Mouse (Mus musculus) lung, postnatal 25 days (tissue): ENCODE results near the gene Rmnd5b.
"Not testable (repeated sequence)": the region's sequence is repeated elsewhere in the genome, so short reads cannot be mapped to it uniquely, and the experiment has no call there.

Source experiments
- DNase-seq: peaks from one replicate; pipeline ENCODE4 v3.0.0; 2022; ENCODE audit warnings: low spot score

The Rmnd5b gene

DNA sequence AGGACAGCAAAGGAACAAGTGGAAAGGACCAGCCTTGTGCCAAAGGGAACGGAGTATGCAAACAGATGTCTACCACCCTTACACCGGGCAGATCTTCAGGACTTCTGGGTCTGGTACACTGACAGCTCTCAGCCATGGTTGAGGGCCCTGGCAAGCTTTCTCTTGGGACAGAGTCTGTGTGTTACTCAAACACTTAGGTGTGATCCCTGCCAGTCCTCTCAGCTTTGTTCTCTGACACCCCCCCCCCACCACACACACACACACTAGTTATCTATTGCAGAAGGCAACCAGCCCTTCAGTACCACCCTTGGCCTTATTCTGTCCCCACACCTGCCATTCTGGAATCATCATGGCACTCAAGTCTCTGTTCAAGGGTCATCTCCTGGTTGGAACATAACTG lies 13.9 kb downstream of the Rmnd5b start:
- no peak for DNase-seq

DNA sequence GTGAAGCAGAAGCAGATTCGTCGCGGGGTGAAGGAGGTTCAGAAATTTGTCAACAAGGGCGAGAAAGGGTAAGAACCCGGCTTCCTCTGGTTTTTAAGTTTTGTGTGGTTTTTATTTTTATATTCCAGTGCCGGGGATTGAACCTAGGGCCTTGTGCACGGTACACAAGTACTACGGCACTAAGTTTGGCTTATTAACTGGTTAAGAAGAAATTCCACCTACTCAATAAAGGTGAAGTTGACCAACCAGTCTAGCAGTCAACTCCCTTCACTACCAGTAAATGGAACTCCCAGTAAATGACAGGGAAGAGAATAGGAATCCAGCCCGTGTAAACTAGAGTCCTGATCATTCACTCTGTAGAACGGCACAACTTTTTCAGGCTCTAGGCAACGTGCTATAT lies 15.6 kb downstream of the Rmnd5b start:
- DNase-seq = no peak

DNA sequence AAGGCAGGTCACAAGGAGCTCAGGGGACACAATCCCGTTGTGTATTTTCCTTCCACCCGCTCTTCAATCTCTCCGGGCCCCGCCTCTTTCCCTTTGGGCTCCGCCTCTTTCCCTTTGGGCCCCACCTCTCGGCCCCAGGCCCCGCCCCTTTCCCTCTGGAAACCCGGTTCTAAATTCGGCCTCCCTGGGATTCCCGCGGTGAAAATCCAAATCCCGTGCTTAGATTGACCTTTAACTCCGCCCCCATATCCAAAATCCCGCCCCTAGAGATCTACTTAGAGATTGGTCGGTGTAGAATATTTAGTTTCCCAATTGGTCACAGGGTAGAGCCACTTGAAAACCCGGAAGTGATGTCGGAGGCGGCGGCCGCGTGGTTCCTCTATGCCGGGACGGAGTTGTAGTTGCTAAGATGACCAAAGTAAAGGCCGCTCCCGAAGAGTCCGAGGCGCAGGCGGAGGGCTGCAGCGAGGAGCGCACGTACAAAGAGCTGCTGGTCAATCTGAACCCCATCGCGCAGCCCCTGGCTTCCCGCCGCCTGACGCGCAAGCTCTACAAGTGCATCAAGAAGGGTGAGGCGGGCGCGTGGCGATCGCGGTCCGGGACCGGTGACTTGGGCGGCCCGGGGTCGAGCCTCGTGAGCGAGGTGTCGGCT lies 16.2 kb downstream of the Rmnd5b start, which contains the start of gene Nhp2:
TSS of gene Nhp2 (plus strand) at position 327 of the 652 bp plus-strand sequence.
- DNase-seq = peak; percentile 98

DNA sequence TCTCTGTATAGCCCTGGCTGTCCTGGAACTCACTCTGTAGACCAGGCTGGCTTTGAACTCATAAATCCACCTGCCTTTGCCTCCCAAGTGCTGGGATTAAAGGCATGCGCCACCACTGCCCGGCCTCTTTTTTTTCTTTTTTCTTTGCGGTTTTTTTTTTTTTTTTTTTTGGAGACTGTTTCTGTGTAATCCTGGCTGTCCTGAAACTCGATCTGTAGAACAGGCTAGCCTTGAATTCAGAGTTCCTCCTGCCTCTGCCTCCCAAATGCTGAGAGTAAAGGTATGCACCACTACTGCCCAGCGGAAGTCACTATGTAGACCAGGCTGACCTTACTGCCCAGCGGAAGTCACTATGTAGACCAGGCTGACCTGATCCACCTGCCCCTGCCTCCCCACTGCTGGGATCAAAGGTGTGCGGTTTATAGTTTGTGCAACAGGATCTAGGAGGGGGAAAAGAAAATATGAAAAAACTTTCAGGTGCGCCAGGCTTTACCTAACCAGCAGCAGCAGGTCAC lies 16.7 kb downstream of the Rmnd5b start:
- DNase-seq = no peak

GRCm38 (mm10) chr11:51617693-51618092 lies 18.0 kb downstream of the Rmnd5b start:
- peak; percentile 85 for DNase-seq

DNA sequence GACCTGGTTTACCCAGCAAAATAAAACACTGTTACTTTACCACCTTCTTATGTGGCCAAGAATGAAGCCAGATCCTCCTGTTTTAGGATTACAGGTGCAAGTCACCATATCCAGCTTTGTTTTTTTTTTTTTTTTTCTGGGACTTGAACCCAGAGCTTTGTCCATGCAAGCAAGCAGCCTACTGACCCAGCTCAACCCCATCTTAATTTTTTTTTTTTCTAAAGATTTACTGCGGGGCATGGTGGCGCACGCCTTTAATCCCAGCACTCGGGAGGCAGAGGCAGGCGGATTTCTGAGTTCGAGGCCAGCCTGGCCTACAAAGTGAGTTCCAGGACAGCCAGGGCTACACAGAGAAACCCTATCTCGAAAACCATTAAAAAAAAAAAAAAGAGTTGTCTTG lies 19.6 kb downstream of the Rmnd5b start:
- DNase-seq = not testable (repeated sequence)

DNA sequence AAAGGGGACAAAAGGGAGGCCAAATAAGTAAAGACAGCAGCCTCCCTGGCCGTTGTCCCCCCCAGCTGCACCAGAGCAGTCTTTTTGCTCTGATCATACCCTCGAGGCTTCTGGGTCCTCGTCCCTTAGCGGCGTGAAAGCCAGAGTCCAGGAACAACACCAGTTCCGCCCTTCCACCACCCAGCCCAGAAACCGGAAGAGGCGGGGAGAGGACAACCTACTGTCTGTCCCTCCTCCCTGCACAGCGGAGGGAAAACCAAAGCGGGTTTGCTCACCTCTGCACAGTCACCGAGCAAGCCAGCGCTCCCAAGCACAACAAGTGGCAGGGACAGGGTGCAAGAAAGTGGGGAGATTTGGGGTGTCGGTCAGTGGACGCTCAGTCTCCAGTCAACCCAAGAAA lies 20.1 kb downstream of the Rmnd5b start:
- DNase-seq = peak; percentile 85

GRCm38 (mm10) chr11:51615129-51615528 lies 20.6 kb downstream of the Rmnd5b start:
- DNase-seq = peak; percentile 68

DNA sequence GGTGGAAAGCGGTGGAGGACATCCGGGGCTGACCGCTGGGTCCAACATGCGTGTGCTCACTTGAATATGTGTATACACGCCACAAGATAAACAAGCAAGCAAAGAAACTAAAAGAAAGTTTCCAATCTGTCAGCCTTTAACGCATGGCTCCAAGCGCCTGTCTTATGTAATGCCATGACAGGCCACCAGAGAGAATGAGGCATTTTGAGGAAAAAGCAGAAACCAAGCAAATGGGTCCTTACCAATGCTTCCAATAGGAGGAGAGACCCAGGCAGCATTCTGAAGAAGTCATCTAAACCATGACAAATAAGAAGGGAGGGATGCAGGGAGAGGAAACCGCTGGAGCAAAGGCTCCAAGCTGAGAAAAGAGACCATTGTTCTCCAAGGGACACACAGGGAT lies 21.4 kb downstream of the Rmnd5b start:
- DNase-seq = no peak

DNA sequence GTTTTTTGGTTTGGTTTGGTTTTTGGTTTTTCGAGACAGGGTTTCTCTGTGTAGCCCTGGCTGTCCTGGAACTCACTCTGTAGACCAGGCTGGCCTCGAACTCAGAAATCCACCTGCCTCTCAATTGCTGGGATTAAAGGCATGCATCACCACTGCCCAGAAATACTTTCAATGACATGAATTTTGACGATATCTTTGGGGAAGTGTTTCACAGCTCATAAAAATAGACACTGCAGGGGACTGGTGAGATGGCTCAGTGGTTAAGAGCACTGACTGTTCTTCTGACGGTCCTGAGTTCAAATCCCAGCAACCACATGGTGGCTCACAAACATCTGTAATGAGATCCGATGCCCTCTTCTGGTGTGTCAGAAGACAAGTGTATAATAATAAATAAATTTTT lies 25.8 kb downstream of the Rmnd5b start:
- not testable (repeated sequence) for DNase-seq

- no peak for DNase-seq
Measured at GRCm38 (mm10) chr11:51609266-51609909, 26.3 kb downstream of the Rmnd5b start.

DNA sequence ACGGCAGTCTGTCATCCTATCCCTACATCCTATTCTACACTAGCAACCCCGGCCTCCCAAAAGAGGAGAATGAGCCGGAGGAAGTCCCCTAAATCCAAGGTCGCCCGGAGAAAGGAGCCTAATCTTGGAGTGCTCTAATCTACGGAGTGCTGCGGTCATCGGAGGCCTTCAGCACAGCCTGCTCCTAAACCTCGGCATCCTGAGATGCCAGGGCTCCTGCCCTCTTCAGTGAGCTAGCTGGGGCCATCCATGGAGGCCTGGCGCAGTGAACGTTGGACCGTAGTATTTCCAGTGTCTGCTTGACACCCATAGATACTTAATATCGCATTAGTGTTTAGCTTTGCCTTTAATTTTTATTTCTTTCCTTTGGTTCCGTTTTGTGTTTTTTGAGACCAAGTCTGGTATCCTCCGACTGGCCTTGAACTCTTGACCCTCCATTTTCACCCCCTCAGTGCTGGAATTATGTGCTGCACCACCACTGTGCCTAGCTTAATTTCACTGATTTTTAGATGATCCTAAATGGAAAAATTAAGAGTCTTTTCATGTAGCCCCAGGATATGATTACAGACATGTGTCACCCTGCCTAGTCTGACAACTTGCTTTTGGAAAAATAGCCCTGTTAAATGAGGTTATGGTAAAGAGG lies 28.5 kb downstream of the Rmnd5b start:
- no peak for DNase-seq

GRCm38 (mm10) chr11:51606447-51607095 lies 29.1 kb downstream of the Rmnd5b start, which contains the start of gene Hnrnpab:
Hnrnpab (minus strand) TSS chr11:51606847.
- peak; percentile 98 for DNase-seq

GRCm38 (mm10) chr11:51605602-51606446 lies 29.9 kb downstream of the Rmnd5b start:
- DNase-seq = peak; percentile 94

- no peak for DNase-seq
Measured at GRCm38 (mm10) chr11:51602253-51602652, 33.4 kb downstream of the Rmnd5b start.

DNA sequence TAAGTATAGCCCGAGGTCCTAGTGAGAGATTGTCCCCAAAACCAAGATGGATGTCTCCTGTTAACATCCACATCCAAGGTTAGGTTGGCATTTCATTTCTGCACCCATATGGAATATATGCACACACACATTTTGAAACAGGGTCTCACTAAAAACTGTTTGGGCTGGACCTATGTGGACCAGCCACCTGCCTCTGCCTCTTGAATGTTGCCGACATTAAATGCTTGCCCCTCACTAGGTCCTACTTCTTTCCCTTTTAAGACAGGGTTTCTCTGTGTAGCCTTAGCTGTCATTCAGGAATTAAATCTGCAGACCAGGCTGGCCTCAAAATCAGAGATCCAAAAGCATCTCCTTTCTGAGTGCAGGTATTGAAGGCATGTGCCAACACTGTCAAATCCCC lies 38.1 kb downstream of the Rmnd5b start:
- no peak for DNase-seq

GRCm38 (mm10) chr11:51595459-51596083 lies 40.1 kb downstream of the Rmnd5b start:
- DNase-seq = no peak

GRCm38 (mm10) chr11:51594715-51595350 lies 40.9 kb downstream of the Rmnd5b start:
- no peak for DNase-seq

- DNase-seq = no peak
Measured at GRCm38 (mm10) chr11:51593849-51594248, 41.8 kb downstream of the Rmnd5b start.

DNA sequence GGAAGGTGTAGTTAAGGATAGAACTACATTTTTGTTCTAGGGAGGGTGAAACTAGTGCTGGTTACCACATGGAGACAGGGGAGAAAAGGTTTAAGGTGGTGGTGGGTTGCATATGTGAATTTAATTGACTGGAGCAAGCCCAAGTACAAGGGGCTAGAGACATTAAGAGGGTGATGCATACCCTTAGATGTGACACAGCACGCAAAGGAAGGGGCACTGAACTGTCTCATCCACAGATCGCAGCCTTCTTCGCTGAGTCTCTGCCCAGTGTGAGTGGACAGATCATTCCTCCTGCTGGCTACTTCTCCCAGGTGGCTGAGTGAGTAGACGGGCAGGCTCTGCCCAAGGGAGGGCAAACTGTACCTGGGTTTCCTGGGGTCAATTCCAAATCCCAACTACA lies 42.3 kb downstream of the Rmnd5b start:
- DNase-seq = no peak

GRCm38 (mm10) chr11:51591915-51592314 lies 43.8 kb downstream of the Rmnd5b start:
- DNase-seq = no peak
